Mouse (Mus musculus): Measurements from ENCODE around the gene Cmpk2.

- TF ChIP-seq POLR2A (IDR thresholded peaks at IDR 0.05; ENCODE audit: borderline replicate concordance, extremely low read depth, low read depth, low read length) (no peak), CTCF (IDR thresholded peaks at IDR 0.05; ENCODE audit: insufficient read depth, low read length) (no peak)
Observed at GRCm38 (mm10) chr12:26452951-26453350, 16.1 kb upstream of the Cmpk2 start.

Measured in lung, adult 2 months (tissue).